Mouse (Mus musculus): Measurements from ENCODE around the gene Zfp618. TPM values are rescaled to one million over a fixed set of nuclear protein-coding genes. Genes with fewer than 3 reads are reported as not detected.

Zfp618 gene
- polyA plus RNA-seq, 1 experiment from 2014 or later, result 41.2 TPM

- ATAC-seq (ENCODE audit: low FRiP score, low TSS enrichment), result 0 out of 2 replicates have a peak, but pooled peaks have one; percentile 8
- Histone ChIP-seq H3K4me2 (replicated peaks; ENCODE audit: low read depth, low read length) (no peak overlapping the region), H3K9ac (replicated peaks; ENCODE audit: low read length) (no peak overlapping the region), H3K4me1 (ENCODE audit: insufficient read depth, low read length) (peaks cover 22% of the 10 kb centered on the region), H3K36me3 (ENCODE audit: insufficient read depth, low read length) (no peaks in the 10 kb centered on the region), H3K27me3 (ENCODE audit: insufficient read depth, low read length) (no peaks in the 10 kb centered on the region), H3K4me3 (ENCODE audit: low read length) (no peak overlapping the region), H3K9me3 (ENCODE audit: low read length) (no peaks in the 10 kb centered on the region), H3K27ac (ENCODE audit: low read length) (peak overlapping the region; percentile 41; the same call in 1 of the 2 replicates)
- 58% methylated on average over 7 of the region's 7 CpGs for WGBS
These were observed 41.1 kb downstream of the Zfp618 start for GRCm38 (mm10) chr4:63006198-63007155.

DNA sequence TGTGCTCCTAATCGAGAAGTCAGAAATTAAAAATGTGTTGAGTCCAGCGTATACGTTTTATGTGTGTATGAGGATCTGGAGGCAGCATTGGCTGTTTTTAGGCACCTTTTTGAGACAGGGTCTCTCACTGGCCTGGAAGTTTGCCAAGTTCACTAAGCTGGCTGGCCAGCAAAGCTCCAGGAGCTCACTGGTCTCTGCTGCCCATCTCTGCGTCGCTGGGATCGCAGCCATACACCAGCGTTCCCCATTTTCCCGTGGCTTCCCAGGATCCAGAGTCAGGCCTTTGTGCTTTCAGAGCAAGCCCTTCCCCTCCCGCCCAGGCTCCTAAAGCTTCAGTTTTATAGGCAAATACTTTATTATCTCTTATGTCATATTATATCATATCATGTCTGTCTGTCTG lies 42.8 kb downstream of the Zfp618 start:
- Histone ChIP-seq H3K36me3 (ENCODE audit: insufficient read depth, low read length) (no peaks in the 10 kb centered on the region), H3K9ac (replicated peaks; ENCODE audit: low read length) (no peak overlapping the region), H3K4me3 (ENCODE audit: low read length) (no peak overlapping the region), H3K4me2 (replicated peaks; ENCODE audit: low read depth, low read length) (no peak overlapping the region), H3K9me3 (ENCODE audit: low read length) (no peaks in the 10 kb centered on the region; the same call in 1 of the 2 replicates), H3K27me3 (ENCODE audit: insufficient read depth, low read length) (no peaks in the 10 kb centered on the region), H3K4me1 (ENCODE audit: insufficient read depth, low read length) (peaks cover 18% of the 10 kb centered on the region), H3K27ac (ENCODE audit: low read length) (no peak overlapping the region)
- WGBS, result 89% methylated on average over 9 of the region's 9 CpGs
- ATAC-seq (ENCODE audit: low FRiP score, low TSS enrichment), result no peak

DNA sequence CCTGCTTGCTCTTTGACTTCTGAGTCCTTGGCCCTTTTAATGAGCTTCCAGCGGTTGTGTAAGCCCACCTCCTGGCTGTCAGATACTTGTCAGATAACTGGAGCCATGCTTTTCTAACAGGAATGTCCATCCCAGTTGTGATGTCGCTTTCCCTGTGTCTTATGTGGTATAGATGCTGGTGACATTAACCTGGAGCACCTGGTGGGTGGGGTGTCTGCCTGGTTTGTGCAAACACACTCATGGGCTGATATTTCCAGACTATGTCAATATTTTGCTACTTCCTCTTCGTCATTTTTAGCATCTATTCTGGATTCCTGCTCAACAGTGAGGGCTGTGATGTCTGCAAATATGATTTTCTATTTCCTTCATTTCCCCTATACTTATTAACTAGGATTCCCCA lies 43.4 kb downstream of the Zfp618 start:
- no peaks in the 10 kb centered on the region for H3K36me3 ChIP-seq (ENCODE audit: insufficient read depth, low read length)
- H3K4me2 ChIP-seq (replicated peaks; ENCODE audit: low read depth, low read length), result no peak overlapping the region
- no peak overlapping the region for H3K27ac ChIP-seq (ENCODE audit: low read length)
- ATAC-seq (ENCODE audit: low FRiP score, low TSS enrichment), result no peak
- 84% methylated on average over 3 of the region's 3 CpGs for WGBS
- no peak overlapping the region for H3K9ac ChIP-seq (replicated peaks; ENCODE audit: low read length)
- no peaks in the 10 kb centered on the region for H3K27me3 ChIP-seq (ENCODE audit: insufficient read depth, low read length)
- no peaks in the 10 kb centered on the region; the same call in 1 of the 2 replicates for H3K9me3 ChIP-seq (ENCODE audit: low read length)
- peaks cover 18% of the 10 kb centered on the region for H3K4me1 ChIP-seq (ENCODE audit: insufficient read depth, low read length)
- H3K4me3 ChIP-seq (ENCODE audit: low read length), result no peak overlapping the region

GRCm38 (mm10) chr4:63009821-63010220 lies 44.4 kb downstream of the Zfp618 start:
- Histone ChIP-seq H3K36me3 (ENCODE audit: insufficient read depth, low read length) (no peaks in the 10 kb centered on the region), H3K27ac (ENCODE audit: low read length) (no peak overlapping the region), H3K4me2 (replicated peaks; ENCODE audit: low read depth, low read length) (no peak overlapping the region), H3K4me1 (ENCODE audit: insufficient read depth, low read length) (peaks cover 18% of the 10 kb centered on the region), H3K9me3 (ENCODE audit: low read length) (no peaks in the 10 kb centered on the region; the same call in 1 of the 2 replicates), H3K27me3 (ENCODE audit: insufficient read depth, low read length) (no peaks in the 10 kb centered on the region), H3K4me3 (ENCODE audit: low read length) (no peak overlapping the region), H3K9ac (replicated peaks; ENCODE audit: low read length) (no peak overlapping the region)
- WGBS, result 80% methylated on average over 1 of the region's 1 CpGs
- ATAC-seq (ENCODE audit: low FRiP score, low TSS enrichment), result no peak

DNA sequence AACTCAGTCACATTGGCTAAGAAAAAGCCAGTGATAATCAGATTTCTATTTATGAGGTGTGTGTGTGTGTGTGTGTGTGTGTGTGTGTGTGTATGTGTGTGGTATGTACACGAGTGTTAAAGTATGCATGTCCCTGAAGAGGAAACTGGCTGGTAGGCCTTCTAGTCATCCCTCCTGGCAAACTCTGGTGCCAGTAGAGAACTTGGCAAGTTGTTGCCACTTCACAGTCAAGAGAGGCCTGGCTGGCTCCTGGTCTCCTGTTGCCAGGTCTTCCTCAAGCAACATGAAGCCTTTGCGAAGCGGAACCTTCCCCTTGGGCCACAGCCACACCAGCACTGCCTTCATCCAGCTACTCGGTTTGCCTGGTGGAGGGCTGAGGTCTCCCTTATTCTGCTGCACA lies 44.9 kb downstream of the Zfp618 start:
- Histone ChIP-seq H3K9ac (replicated peaks; ENCODE audit: low read length) (no peak overlapping the region), H3K4me3 (ENCODE audit: low read length) (no peak overlapping the region), H3K36me3 (ENCODE audit: insufficient read depth, low read length) (no peaks in the 10 kb centered on the region), H3K9me3 (ENCODE audit: low read length) (no peaks in the 10 kb centered on the region; the same call in 1 of the 2 replicates), H3K27ac (ENCODE audit: low read length) (no peak overlapping the region), H3K4me2 (replicated peaks; ENCODE audit: low read depth, low read length) (no peak overlapping the region), H3K27me3 (ENCODE audit: insufficient read depth, low read length) (no peaks in the 10 kb centered on the region), H3K4me1 (ENCODE audit: insufficient read depth, low read length) (peaks cover 15% of the 10 kb centered on the region)
- no peak for ATAC-seq (ENCODE audit: low FRiP score, low TSS enrichment)
- 77% methylated on average over 4 of the region's 4 CpGs for WGBS

DNA sequence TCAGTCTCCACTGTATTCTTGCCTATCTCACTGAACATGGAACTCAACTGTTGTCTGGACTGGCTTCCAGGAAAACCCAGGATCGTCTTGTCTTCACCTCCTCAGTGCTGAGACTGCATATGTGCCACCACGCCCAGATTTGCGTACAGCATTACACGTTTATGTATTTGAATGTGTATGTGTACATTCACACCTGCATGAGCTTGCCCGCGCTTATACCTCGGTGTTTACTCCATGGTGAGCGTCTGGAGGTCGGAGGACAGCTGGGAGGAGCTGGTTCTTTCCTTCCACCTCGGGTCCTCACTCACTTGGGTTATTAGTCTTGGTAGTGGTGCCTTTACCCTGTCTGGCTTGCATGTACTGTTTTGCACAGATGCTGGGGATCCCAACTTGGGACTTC lies 53.2 kb downstream of the Zfp618 start:
- WGBS, result 89% methylated on average over 10 of the region's 10 CpGs
- Histone ChIP-seq H3K9me3 (ENCODE audit: low read length) (no peaks in the 10 kb centered on the region; the same call in 1 of the 2 replicates), H3K9ac (replicated peaks; ENCODE audit: low read length) (no peak overlapping the region), H3K4me3 (ENCODE audit: low read length) (no peak overlapping the region), H3K27me3 (ENCODE audit: insufficient read depth, low read length) (no peaks in the 10 kb centered on the region), H3K27ac (ENCODE audit: low read length) (no peak overlapping the region), H3K4me2 (replicated peaks; ENCODE audit: low read depth, low read length) (no peak overlapping the region), H3K4me1 (ENCODE audit: insufficient read depth, low read length) (peaks cover 25% of the 10 kb centered on the region), H3K36me3 (ENCODE audit: insufficient read depth, low read length) (peaks cover 2% of the 10 kb centered on the region; the same call in 1 of the 2 replicates)
- no peak for ATAC-seq (ENCODE audit: low FRiP score, low TSS enrichment)

- H3K27ac ChIP-seq (ENCODE audit: low read length), result peak overlapping the region; percentile 52; the same call in 1 of the 2 replicates
- H3K4me1 ChIP-seq (ENCODE audit: insufficient read depth, low read length), result peaks cover 25% of the 10 kb centered on the region
- H3K9ac ChIP-seq (replicated peaks; ENCODE audit: low read length), result no peak overlapping the region
- peaks cover 2% of the 10 kb centered on the region; the same call in 1 of the 2 replicates for H3K36me3 ChIP-seq (ENCODE audit: insufficient read depth, low read length)
- H3K9me3 ChIP-seq (ENCODE audit: low read length), result no peaks in the 10 kb centered on the region; the same call in 1 of the 2 replicates
- peak; percentile 86 for ATAC-seq (ENCODE audit: low FRiP score, low TSS enrichment)
- WGBS, result 74% methylated on average over 4 of the region's 4 CpGs
- no peaks in the 10 kb centered on the region for H3K27me3 ChIP-seq (ENCODE audit: insufficient read depth, low read length)
- H3K4me2 ChIP-seq (replicated peaks; ENCODE audit: low read depth, low read length), result no peak overlapping the region
- H3K4me3 ChIP-seq (ENCODE audit: low read length), result no peak overlapping the region
These were observed 54.1 kb downstream of the Zfp618 start for GRCm38 (mm10) chr4:63019428-63019858.

DNA sequence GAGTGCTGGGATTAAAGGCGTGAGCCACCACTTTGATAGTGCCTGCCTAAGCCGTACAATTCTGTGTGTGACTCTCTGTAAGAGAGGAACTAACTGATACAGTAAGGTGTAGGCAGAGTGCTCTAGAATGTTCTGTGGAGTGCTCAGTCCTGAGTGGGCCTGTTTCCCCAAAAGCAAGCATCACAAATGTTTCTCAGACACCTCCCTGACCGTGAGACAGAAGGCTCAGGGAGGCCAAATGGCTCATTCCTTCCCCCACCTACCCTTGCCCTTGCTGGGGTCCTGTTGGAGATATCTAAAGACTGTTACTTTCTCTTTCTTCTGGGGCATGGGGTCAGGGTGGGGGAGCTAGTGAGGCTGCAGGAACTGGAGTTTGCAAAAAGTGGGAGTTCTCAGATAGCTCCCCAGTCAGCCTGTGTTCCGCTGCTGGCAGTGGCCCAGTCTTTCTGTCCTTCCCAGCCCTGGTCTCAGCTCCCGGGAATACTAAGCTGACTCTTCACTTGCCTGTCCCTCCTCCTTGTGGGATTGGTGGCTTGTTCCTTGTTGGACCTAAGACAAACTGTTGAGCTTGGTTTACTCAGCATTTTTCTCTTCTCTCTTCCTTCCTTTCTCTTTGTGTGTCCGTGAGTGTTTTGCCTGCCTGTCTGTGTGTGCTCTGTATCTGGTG lies 55.8 kb downstream of the Zfp618 start:
- H3K27me3 ChIP-seq (ENCODE audit: insufficient read depth, low read length), result no peaks in the 10 kb centered on the region
- peaks cover 2% of the 10 kb centered on the region; the same call in 1 of the 2 replicates for H3K36me3 ChIP-seq (ENCODE audit: insufficient read depth, low read length)
- H3K9me3 ChIP-seq (ENCODE audit: low read length), result no peaks in the 10 kb centered on the region
- peak overlapping the region; percentile 43 for H3K27ac ChIP-seq (ENCODE audit: low read length)
- peaks cover 25% of the 10 kb centered on the region for H3K4me1 ChIP-seq (ENCODE audit: insufficient read depth, low read length)
- no peak overlapping the region for H3K4me2 ChIP-seq (replicated peaks; ENCODE audit: low read depth, low read length)
- 49% methylated on average over 6 of the region's 6 CpGs for WGBS
- H3K9ac ChIP-seq (replicated peaks; ENCODE audit: low read length), result no peak overlapping the region
- ATAC-seq (ENCODE audit: low FRiP score, low TSS enrichment), result no peak
- H3K4me3 ChIP-seq (ENCODE audit: low read length), result no peak overlapping the region

DNA sequence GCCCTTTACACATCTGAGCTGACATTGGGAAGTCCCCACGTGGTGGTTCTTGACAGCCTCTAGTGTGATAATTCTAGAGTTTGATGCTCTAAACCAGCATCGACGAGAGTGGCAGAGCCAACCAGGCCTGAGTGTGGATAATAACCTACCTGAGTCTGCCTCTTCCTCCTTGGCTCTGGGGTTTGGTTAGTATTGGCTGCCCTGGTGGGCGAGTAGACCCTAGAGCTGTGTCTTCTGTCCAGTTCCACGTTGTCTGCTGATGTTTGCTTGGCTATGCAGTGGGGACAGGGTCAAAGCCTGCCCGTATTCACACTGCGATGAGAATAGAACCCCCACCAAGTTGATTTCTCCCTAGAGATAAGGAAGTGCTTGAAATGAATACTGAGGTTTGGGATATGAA lies 58.1 kb downstream of the Zfp618 start:
- no peak overlapping the region for H3K27ac ChIP-seq (ENCODE audit: low read length)
- H3K36me3 ChIP-seq (ENCODE audit: insufficient read depth, low read length), result peaks cover 2% of the 10 kb centered on the region; the same call in 1 of the 2 replicates
- peaks cover 36% of the 10 kb centered on the region for H3K4me1 ChIP-seq (ENCODE audit: insufficient read depth, low read length)
- no peaks in the 10 kb centered on the region for H3K27me3 ChIP-seq (ENCODE audit: insufficient read depth, low read length)
- H3K9ac ChIP-seq (replicated peaks; ENCODE audit: low read length), result no peak overlapping the region
- no peak overlapping the region for H3K4me3 ChIP-seq (ENCODE audit: low read length)
- 97% methylated on average over 7 of the region's 7 CpGs for WGBS
- H3K9me3 ChIP-seq (ENCODE audit: low read length), result no peaks in the 10 kb centered on the region
- no peak overlapping the region for H3K4me2 ChIP-seq (replicated peaks; ENCODE audit: low read depth, low read length)
- no peak for ATAC-seq (ENCODE audit: low FRiP score, low TSS enrichment)
